Mouse (Mus musculus) v-Abl transformed pro-B cells (cell line): Measurements from ENCODE around the gene Gm3159.
"Not testable (repeated sequence)": the region's sequence is repeated elsewhere in the genome, so short reads cannot be mapped to it uniquely, and the experiment has no call there.

ENCODE experiments used
- in situ Hi-C, 2 experiments: fragments of 400-800 bp; cut with MboI; formaldehyde crosslinking; loops; one replicate each; pipeline ENCODE4 v1.15.1; 2025; ENCODE audit not compliant: unreplicated experiment in 2 of 2

The Gm3159 gene

GRCm38 (mm10) chr14:4397226-4397625, at the start of gene Gm3159:
Gm3159 (plus strand) TSS chr14:4397526.
- in situ Hi-C loops: not testable (repeated sequence)

GRCm38 (mm10) chr14:4368991-4369390, 28.3 kb upstream of the Gm3159 start:
- in situ Hi-C loops: not testable (repeated sequence)

GRCm38 (mm10) chr14:4369691-4370090, 27.6 kb upstream of the Gm3159 start:
- in situ Hi-C loops: not testable (repeated sequence)

GRCm38 (mm10) chr14:4377871-4378270, 19.5 kb upstream of the Gm3159 start:
- in situ Hi-C loops: not testable (repeated sequence)

GRCm38 (mm10) chr14:4385606-4386005, 11.7 kb upstream of the Gm3159 start:
- in situ Hi-C loops: not testable (repeated sequence)

- in situ Hi-C loops: not testable (repeated sequence)
Observed at GRCm38 (mm10) chr14:4392841-4393530, 4.3 kb upstream of the Gm3159 start.

- in situ Hi-C loops: not testable (repeated sequence)
Observed at GRCm38 (mm10) chr14:4398624-4399023, 1.3 kb downstream of the Gm3159 start.

- in situ Hi-C loops: not testable (repeated sequence)
Observed at GRCm38 (mm10) chr14:4400115-4400789, 2.9 kb downstream of the Gm3159 start.

GRCm38 (mm10) chr14:4401245-4401644, 3.9 kb downstream of the Gm3159 start:
- in situ Hi-C loops: not testable (repeated sequence)

GRCm38 (mm10) chr14:4403840-4404239, 6.5 kb downstream of the Gm3159 start:
- in situ Hi-C loops: not testable (repeated sequence)

GRCm38 (mm10) chr14:4409939-4410338, 12.6 kb downstream of the Gm3159 start:
- in situ Hi-C loops: not testable (repeated sequence)

- in situ Hi-C loops: not testable (repeated sequence)
Observed at GRCm38 (mm10) chr14:4414965-4415835, 17.9 kb downstream of the Gm3159 start, which contains the start of gene Gm3164. Gm3164 (plus strand) TSS chr14:4415448.

- in situ Hi-C loops: not testable (repeated sequence)
Observed at GRCm38 (mm10) chr14:4430692-4431091, 33.4 kb downstream of the Gm3159 start, which contains the start of gene Gm3173. Gm3173 (plus strand) TSS chr14:4430992.
